Mouse (Mus musculus) cerebellum, adult 11 months (tissue): ENCODE data around the gene Arhgap22.

ENCODE experiments used
- DNase-seq: peaks from one replicate; pipeline ENCODE4 v3.0.0; 2022

The Arhgap22 gene

DNA sequence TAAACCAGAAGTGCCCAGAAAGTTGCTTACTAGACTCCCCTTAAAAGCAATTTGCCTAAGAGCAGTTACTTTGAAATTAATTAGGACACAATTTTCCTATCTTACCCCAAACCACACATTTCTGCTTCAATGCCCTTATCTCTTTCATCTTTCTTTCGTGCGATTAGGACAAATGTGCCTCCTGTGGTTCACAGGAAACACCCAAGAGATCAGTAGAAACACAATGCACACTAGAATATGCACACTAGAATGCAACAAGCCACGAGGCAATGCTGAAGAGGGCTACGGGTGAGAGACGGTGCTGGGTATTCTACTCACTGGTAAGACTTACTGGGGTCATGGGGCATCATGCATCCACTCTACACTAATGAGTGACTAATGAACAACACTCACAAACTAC is 164.9 kb downstream of the Arhgap22 start:
- no peak for DNase-seq

- peak; percentile 51 for DNase-seq
Measured at GRCm38 (mm10) chr14:33380830-33381457, 167.1 kb downstream of the Arhgap22 start.

DNA sequence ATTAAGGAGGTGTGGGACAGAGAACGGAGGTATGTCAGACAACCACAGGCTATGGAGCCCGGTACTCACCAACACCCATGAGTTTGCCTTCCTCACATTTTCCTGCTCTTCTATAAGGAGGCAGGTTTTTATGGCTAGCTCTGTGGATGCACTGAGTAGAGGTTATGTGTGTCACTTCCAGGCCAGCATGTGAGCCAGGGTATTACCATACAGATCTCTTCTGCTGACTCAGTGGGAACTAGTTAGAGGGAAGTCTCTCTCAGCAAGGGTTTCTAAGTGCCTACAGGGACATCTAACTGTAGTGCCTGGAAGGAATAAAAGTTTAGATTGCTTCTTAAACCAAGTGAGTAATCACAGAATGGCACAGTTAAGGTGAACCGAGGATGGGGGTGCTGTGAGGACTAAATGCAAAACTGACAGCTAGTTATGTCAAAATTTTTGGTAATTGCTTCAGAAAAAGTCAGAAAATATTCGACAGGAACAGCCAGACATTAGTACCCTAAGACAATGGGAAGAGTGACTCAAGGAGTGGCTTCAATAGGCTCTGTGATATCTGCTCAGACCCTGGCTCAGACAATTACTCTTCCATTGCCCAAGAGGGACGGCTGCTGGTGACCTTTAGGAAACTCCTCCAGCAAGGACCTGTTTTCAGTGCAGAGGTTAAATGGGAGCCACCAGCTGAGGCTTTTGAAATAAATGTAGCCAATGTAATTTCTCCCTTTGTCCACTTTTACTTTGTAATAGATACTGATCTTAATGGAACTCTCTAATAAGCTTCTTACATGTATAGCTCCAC is 184.4 kb downstream of the Arhgap22 start:
- DNase-seq, result no peak

DNA sequence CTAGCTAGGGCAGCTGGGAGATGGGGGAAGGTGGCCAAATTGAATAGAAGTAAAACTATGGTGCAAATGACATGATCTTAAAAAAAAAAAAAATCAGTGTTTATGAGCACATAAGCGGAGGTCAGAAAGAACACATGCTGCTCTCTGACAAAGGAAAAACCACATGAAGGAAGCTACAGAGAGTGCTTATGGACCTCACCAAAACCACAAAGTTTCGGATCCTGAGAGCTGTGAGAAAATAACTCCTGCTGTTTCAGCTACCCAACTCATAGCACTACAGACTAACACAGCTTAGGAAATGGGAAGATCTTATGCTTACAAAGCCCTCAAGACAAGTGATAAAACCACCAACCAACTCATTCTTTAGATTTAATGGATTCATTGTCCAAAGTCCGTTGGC is 186.2 kb downstream of the Arhgap22 start:
- no peak for DNase-seq

GRCm38 (mm10) chr14:33402331-33402730 is 188.5 kb downstream of the Arhgap22 start:
- DNase-seq, result no peak

DNA sequence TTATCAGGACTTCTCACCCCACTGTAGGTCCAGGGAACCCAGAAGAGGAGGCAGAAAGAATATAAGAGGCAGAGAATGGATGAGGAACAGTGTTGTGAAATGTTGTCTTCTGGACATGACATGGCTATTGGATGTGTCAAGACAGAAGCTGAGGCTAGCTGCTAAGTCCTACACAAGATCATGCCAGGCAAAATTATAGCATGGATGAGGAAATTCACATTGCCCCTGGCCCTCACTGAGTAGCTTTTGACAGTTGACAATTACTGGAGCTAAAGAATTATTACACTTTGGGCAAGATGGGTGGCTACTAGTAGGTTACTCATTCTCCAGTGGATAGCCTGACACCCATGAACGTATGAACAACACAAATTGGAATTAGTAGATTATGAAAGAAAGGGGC is 201.9 kb downstream of the Arhgap22 start:
- DNase-seq, result no peak

GRCm38 (mm10) chr14:33418311-33418909 is 204.6 kb downstream of the Arhgap22 start:
- no peak for DNase-seq
